Mouse (Mus musculus): ENCODE results near the gene Kalrn. TPM values are rescaled to one million over a fixed set of nuclear protein-coding genes. Genes with fewer than 3 reads are reported as not detected.

Gene Kalrn
- polyA plus RNA-seq, 1 experiment from 2014 or later = 11.3 TPM

DNA sequence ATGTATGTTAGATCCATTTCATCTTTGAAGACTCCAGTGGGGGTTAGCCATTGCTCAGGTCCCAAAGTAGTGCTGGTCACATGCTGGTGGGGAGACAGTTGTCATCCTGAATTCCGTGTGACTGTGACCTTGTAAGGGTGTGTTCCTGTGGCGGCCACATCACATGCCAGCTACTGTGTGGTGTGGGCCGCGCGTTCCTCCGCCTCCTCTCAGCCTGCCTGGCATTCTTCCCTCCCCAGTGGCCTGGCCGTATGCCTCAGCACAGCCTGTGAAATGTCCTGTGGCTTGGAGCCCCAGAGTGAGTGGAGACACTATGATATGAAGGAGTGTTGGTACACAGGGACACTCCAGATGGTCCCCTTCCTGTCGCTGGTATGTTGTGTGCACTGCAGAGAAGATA, 635.8 kb downstream of the Kalrn start:
- WGBS = 88% methylated on average over 8 of the region's 8 CpGs
- H3K4me3 ChIP-seq = no peak overlapping the region
- no peaks in the 10 kb centered on the region for H3K27me3 ChIP-seq (ENCODE audit: low read depth, poor library complexity, severe bottlenecking)
- no peaks in the 10 kb centered on the region for H3K36me3 ChIP-seq
- no peak for DNase-seq (ENCODE audit: low spot score)
- H3K9me3 ChIP-seq (replicated peaks) = no peaks in the 10 kb centered on the region
- peaks cover 22% of the 10 kb centered on the region for H3K4me1 ChIP-seq
- no peak overlapping the region for H3K27ac ChIP-seq (replicated peaks)

GRCm38 (mm10) chr16:33936885-33937284, 636.4 kb downstream of the Kalrn start:
- Histone ChIP-seq H3K4me3 (no peak overlapping the region), H3K27me3 (ENCODE audit: low read depth, poor library complexity, severe bottlenecking) (no peaks in the 10 kb centered on the region), H3K27ac (replicated peaks) (no peak overlapping the region), H3K9me3 (replicated peaks) (no peaks in the 10 kb centered on the region), H3K36me3 (no peaks in the 10 kb centered on the region), H3K4me1 (peaks cover 15% of the 10 kb centered on the region)
- 92% methylated on average over 4 of the region's 4 CpGs for whole genome bisulfite sequencing
- DNase-seq (ENCODE audit: low spot score) = no peak

DNA sequence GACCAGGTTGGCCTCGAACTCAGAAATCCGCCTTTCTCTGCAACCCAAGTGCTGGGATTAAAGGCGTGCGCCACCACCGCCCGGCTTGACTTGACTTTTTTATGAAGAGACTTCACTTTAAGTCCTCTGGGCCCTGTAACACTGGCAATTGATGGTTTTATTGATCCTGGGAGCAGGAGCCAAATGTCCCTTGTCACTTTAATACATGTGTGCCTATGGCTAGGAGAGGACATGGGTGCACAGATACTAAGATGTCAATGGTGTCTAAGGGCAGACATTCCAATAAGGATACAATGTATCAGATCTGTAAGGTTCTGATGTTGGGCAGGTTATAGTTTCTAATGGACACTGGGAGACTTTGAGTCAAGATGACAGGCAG, 637.9 kb downstream of the Kalrn start:
- Histone ChIP-seq H3K36me3 (no peaks in the 10 kb centered on the region), H3K27ac (replicated peaks) (no peak overlapping the region), H3K4me3 (no peak overlapping the region), H3K4me1 (peaks cover 4% of the 10 kb centered on the region; the same call in 1 of the 2 replicates), H3K27me3 (ENCODE audit: low read depth, poor library complexity, severe bottlenecking) (no peaks in the 10 kb centered on the region), H3K9me3 (replicated peaks) (no peaks in the 10 kb centered on the region)
- DNase-seq (ENCODE audit: low spot score) = no peak
- WGBS = 95% methylated on average over 6 of the region's 6 CpGs

GRCm38 (mm10) chr16:33934701-33935406, 638.5 kb downstream of the Kalrn start:
- peaks cover 4% of the 10 kb centered on the region; the same call in 1 of the 2 replicates for H3K4me1 ChIP-seq
- no peak for DNase-seq (ENCODE audit: low spot score)
- 88% methylated on average over 5 of the region's 5 CpGs for WGBS
- no peak overlapping the region for H3K4me3 ChIP-seq
- no peaks in the 10 kb centered on the region for H3K9me3 ChIP-seq (replicated peaks)
- no peak overlapping the region for H3K27ac ChIP-seq (replicated peaks)
- no peaks in the 10 kb centered on the region for H3K27me3 ChIP-seq (ENCODE audit: low read depth, poor library complexity, severe bottlenecking)
- H3K36me3 ChIP-seq = no peaks in the 10 kb centered on the region

DNA sequence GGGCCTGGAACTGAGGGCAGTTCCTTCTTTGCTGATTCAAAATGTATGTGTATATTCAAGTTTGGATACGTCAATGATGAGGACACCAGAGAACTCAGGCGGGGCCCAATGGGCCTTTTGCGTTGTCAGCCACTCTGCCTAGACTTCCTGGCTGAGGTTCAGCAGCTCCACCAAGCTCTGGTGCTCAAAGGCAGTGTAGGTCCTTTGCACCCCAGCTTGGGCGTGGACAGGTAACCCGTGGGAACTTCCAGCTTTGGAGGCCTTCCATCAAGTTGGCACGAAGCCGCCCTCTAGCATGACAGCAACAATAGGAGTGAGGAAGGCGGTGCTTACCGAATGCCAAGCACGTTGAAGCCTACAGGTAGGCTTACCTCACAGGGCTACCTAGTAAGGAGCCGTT, 639.9 kb downstream of the Kalrn start:
- Histone ChIP-seq H3K27me3 (ENCODE audit: low read depth, poor library complexity, severe bottlenecking) (no peaks in the 10 kb centered on the region), H3K9me3 (replicated peaks) (no peaks in the 10 kb centered on the region), H3K36me3 (no peaks in the 10 kb centered on the region), H3K4me3 (no peak overlapping the region), H3K27ac (replicated peaks) (no peak overlapping the region), H3K4me1 (peaks cover 4% of the 10 kb centered on the region; the same call in 1 of the 2 replicates)
- 94% methylated on average over 11 of the region's 11 CpGs for WGBS
- DNase-seq (ENCODE audit: low spot score) = no peak

GRCm38 (mm10) chr16:33932126-33932525, 641.2 kb downstream of the Kalrn start:
- peaks cover 4% of the 10 kb centered on the region; the same call in 1 of the 2 replicates for H3K4me1 ChIP-seq
- DNase-seq (ENCODE audit: low spot score) = no peak
- H3K36me3 ChIP-seq = no peaks in the 10 kb centered on the region
- 70% methylated on average over 5 of the region's 5 CpGs for WGBS
- H3K27me3 ChIP-seq (ENCODE audit: low read depth, poor library complexity, severe bottlenecking) = no peaks in the 10 kb centered on the region
- no peaks in the 10 kb centered on the region for H3K9me3 ChIP-seq (replicated peaks)
- no peak overlapping the region for H3K4me3 ChIP-seq
- no peak overlapping the region for H3K27ac ChIP-seq (replicated peaks)

- no peak overlapping the region for H3K4me3 ChIP-seq
- peaks cover 4% of the 10 kb centered on the region; the same call in 1 of the 2 replicates for H3K4me1 ChIP-seq
- no peak overlapping the region for H3K27ac ChIP-seq (replicated peaks)
- no peaks in the 10 kb centered on the region for H3K36me3 ChIP-seq
- DNase-seq (ENCODE audit: low spot score) = no peak
- WGBS = 48% methylated on average over 2 of the region's 2 CpGs
- no peaks in the 10 kb centered on the region for H3K27me3 ChIP-seq (ENCODE audit: low read depth, poor library complexity, severe bottlenecking)
- H3K9me3 ChIP-seq (replicated peaks) = no peaks in the 10 kb centered on the region
These were observed 641.6 kb downstream of the Kalrn start for GRCm38 (mm10) chr16:33931682-33932081.

GRCm38 (mm10) chr16:33930785-33931184, 642.5 kb downstream of the Kalrn start:
- no peaks in the 10 kb centered on the region for H3K9me3 ChIP-seq (replicated peaks)
- 88% methylated on average over 6 of the region's 6 CpGs for WGBS
- no peaks in the 10 kb centered on the region for H3K27me3 ChIP-seq (ENCODE audit: low read depth, poor library complexity, severe bottlenecking)
- peaks cover 4% of the 10 kb centered on the region; the same call in 1 of the 2 replicates for H3K4me1 ChIP-seq
- H3K27ac ChIP-seq (replicated peaks) = no peak overlapping the region
- H3K4me3 ChIP-seq = no peak overlapping the region
- H3K36me3 ChIP-seq = no peaks in the 10 kb centered on the region
- no peak for DNase-seq (ENCODE audit: low spot score)

DNA sequence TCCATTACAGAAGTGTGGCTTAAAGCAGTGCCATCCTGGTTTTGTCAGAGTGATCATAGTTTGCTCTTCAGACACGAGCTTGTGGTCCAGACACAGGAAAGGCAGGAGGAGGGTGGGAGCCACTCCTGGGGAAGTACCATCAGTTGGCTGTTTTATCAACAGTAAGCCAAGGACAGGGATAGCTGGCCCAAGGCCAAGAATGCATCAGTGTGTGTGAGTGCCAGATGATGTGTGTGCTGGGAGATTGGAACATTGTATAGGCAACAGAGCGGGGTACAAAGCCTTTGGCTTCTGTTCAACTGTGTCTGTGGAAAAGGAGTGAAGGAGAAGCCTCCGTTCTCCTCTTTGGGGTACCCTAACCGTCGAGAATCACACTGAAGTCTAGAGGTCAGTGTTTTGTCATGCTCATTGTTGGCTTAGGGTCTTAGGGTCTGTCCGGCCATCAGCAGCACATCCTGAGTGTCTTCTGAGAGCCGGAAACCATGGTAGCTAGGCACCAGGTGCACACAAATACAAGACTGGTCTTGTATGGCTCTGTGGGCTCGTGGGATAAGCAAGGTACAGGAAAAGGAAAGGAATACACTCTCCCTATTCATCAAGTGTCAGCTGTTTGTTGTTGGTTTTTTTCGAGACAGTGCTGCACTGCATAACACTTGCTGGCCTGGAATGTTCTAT, 644.4 kb downstream of the Kalrn start:
- 91% methylated on average over 9 of the region's 9 CpGs for WGBS

DNA sequence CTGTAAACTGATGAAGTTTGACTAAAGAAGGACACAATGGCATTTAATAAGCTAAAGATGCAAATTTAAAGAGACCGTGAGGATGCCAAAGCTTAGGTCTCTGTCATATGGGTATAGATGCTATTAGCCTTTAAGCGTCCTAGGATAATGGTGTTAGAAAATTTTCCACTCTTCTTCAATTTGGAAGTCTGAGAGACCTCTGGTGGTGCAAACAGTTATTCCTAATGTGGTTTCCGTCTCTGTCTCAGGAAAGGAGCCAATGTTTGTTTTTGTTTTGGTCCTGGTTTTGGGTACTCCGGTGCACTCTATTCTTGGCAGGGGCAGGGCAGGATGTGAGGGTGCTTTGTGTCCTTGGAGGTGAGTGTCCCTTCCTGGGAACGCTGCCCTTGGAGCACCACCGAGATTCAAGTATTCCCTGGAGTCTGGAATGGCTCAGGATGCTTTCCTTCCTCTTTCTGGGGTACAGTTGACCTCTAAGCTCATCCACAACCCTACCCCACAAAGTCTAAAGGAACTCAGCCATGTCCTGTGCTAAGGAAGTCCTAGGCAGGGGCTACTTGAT, 646.0 kb downstream of the Kalrn start:
- 82% methylated on average over 6 of the region's 6 CpGs for WGBS
- H3K4me3 ChIP-seq = no peak overlapping the region

More for the DNA sequence above, 644.4 kb downstream of the Kalrn start:
- H3K4me3 ChIP-seq = no peak overlapping the region
- H3K36me3 ChIP-seq = no peaks in the 10 kb centered on the region; the same call in 1 of the 2 replicates
- H3K27ac ChIP-seq (replicated peaks) = no peak overlapping the region
- H3K27me3 ChIP-seq (ENCODE audit: low read depth, poor library complexity, severe bottlenecking) = no peaks in the 10 kb centered on the region
- DNase-seq (ENCODE audit: low spot score) = no peak
- no peaks in the 10 kb centered on the region for H3K9me3 ChIP-seq (replicated peaks)
- H3K4me1 ChIP-seq = no peaks in the 10 kb centered on the region

DNA sequence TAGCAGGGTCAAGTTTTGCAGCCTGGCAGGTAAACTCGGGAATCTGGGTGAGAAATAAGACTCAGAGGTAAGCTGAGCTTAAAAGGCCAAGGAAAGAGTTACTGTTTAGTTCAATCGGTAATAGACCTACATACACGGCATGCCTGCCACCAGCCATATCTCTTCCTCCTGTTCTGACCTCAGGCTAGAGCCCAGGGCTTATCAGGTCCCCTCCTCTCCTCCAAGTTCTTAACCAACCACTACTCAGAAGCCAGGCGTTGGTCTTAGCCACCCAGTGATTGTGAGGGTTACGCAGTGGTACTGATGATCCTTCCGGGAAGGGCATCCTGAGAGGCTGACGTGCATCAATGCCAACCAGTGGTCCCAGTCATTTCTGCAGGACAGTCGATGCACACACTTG, 649.6 kb downstream of the Kalrn start:
- H3K4me1 ChIP-seq = peaks cover 13% of the 10 kb centered on the region
- H3K4me3 ChIP-seq = no peak overlapping the region
- H3K36me3 ChIP-seq = peaks cover 4% of the 10 kb centered on the region; the same call in 1 of the 2 replicates
- DNase-seq (ENCODE audit: low spot score) = no peak
- 89% methylated on average over 8 of the region's 8 CpGs for WGBS
- H3K27ac ChIP-seq (replicated peaks) = no peak overlapping the region
- no peaks in the 10 kb centered on the region for H3K27me3 ChIP-seq (ENCODE audit: low read depth, poor library complexity, severe bottlenecking)
- H3K9me3 ChIP-seq (replicated peaks) = no peaks in the 10 kb centered on the region

More for the DNA sequence above, 646.0 kb downstream of the Kalrn start:
- Histone ChIP-seq H3K9me3 (replicated peaks) (no peaks in the 10 kb centered on the region), H3K4me1 (peaks cover 3% of the 10 kb centered on the region), H3K27me3 (ENCODE audit: low read depth, poor library complexity, severe bottlenecking) (no peaks in the 10 kb centered on the region), H3K36me3 (no peaks in the 10 kb centered on the region; the same call in 1 of the 2 replicates), H3K27ac (replicated peaks) (no peak overlapping the region)
- DNase-seq (ENCODE audit: low spot score) = no peak

GRCm38 (mm10) chr16:33923001-33923316, 650.4 kb downstream of the Kalrn start:
- Histone ChIP-seq H3K4me3 (no peak overlapping the region), H3K9me3 (replicated peaks) (no peaks in the 10 kb centered on the region), H3K27ac (replicated peaks) (no peak overlapping the region), H3K4me1 (peaks cover 13% of the 10 kb centered on the region), H3K36me3 (peaks cover 4% of the 10 kb centered on the region; the same call in 1 of the 2 replicates), H3K27me3 (ENCODE audit: low read depth, poor library complexity, severe bottlenecking) (no peaks in the 10 kb centered on the region)
- DNase-seq (ENCODE audit: low spot score) = no peak
- 76% methylated on average over 5 of the region's 5 CpGs for WGBS

All from midbrain, embryonic 10.5 days (tissue).